Mouse (Mus musculus): Measurements from ENCODE around the gene Bco2. TPM values are rescaled to one million over a fixed set of nuclear protein-coding genes. Genes with fewer than 3 reads are reported as not detected.

The Bco2 gene
- polyA plus RNA-seq, 1 experiment, result 0.09 TPM

GRCm38 (mm10) chr9:50491531-50492045, 63.4 kb downstream of the Bco2 start:
- Histone ChIP-seq H3K27me3 (replicated peaks) (no peaks in the 10 kb centered on the region), H3K4me1 (peaks cover 28% of the 10 kb centered on the region), H3K36me3 (replicated peaks; ENCODE audit: low read length) (no peaks in the 10 kb centered on the region), H3K9me3 (no peaks in the 10 kb centered on the region), H3K4me3 (replicated peaks) (no peak overlapping the region)
- TF ChIP-seq GATA1 (IDR thresholded peaks at IDR 0.05; ENCODE audit: borderline replicate concordance, low read length), result no peak

- Histone ChIP-seq H3K4me1 (peaks cover 21% of the 10 kb centered on the region), H3K36me3 (replicated peaks; ENCODE audit: low read length) (no peaks in the 10 kb centered on the region), H3K9me3 (no peaks in the 10 kb centered on the region), H3K4me3 (replicated peaks) (no peak overlapping the region), H3K27me3 (replicated peaks) (no peaks in the 10 kb centered on the region)
- TF ChIP-seq GATA1 (IDR thresholded peaks at IDR 0.05; ENCODE audit: borderline replicate concordance, low read length), result no peak
These were observed 64.1 kb downstream of the Bco2 start for GRCm38 (mm10) chr9:50490836-50491235.

- Histone ChIP-seq H3K4me3 (replicated peaks) (no peak overlapping the region), H3K9me3 (no peaks in the 10 kb centered on the region), H3K36me3 (replicated peaks; ENCODE audit: low read length) (no peaks in the 10 kb centered on the region), H3K4me1 (peaks cover 13% of the 10 kb centered on the region), H3K27me3 (replicated peaks) (peaks cover 17% of the 10 kb centered on the region)
- TF ChIP-seq GATA1 (IDR thresholded peaks at IDR 0.05; ENCODE audit: borderline replicate concordance, low read length), result no peak
- no peak for TF ChIP-seq FLI1 (IDR thresholded peaks at IDR 0.05; ENCODE audit: low read length)
These were observed 69.5 kb downstream of the Bco2 start for GRCm38 (mm10) chr9:50485521-50485920.

Other genes starting within 250 kb of the Bco2 start
- 40.3 TPM in 1 of 2 replicates, not detected in the other for gene Rpl10-ps3, start 210.2 kb downstream of the Bco2 start, polyA plus RNA-seq (2012; ENCODE audit: insufficient read depth, low replicate concordance)
- not detected in 2 replicates for gene Plet1, start 60.7 kb downstream of the Bco2 start, polyA plus RNA-seq (2012; ENCODE audit: insufficient read depth, low replicate concordance)
- 15.7 TPM in 1 of 2 replicates, not detected in the other for gene Pts, start 26.5 kb downstream of the Bco2 start, polyA plus RNA-seq (2012; ENCODE audit: insufficient read depth, low replicate concordance)
- 2.0 TPM in 1 of 2 replicates, not detected in the other for gene Il18, start 354 bp downstream of the Bco2 start, polyA plus RNA-seq (2012; ENCODE audit: insufficient read depth, low replicate concordance)
- gene Tex12, start 6.1 kb upstream of the Bco2 start, polyA plus RNA-seq (2012; ENCODE audit: insufficient read depth, low replicate concordance), result not detected in 2 replicates
- 6.3 and 16.9 TPM in 2 replicates for gene Sdhd, start 48.6 kb upstream of the Bco2 start, polyA plus RNA-seq (2012; ENCODE audit: insufficient read depth, low replicate concordance)
- gene Timm8b, start 48.7 kb upstream of the Bco2 start, polyA plus RNA-seq (2012; ENCODE audit: insufficient read depth, low replicate concordance), result 8.5 and 23.8 TPM in 2 replicates
- gene Pih1d2, start 62.1 kb upstream of the Bco2 start, polyA plus RNA-seq (2012; ENCODE audit: insufficient read depth, low replicate concordance), result 0.19 TPM in 1 of 2 replicates, not detected in the other
- gene Nkapd1, start 62.3 kb upstream of the Bco2 start, polyA plus RNA-seq (2012; ENCODE audit: insufficient read depth, low replicate concordance), result 2.9 and 3.9 TPM in 2 replicates
- 10.9 and 18.4 TPM in 2 replicates for gene Dlat, start 104.6 kb upstream of the Bco2 start, polyA plus RNA-seq (2012; ENCODE audit: insufficient read depth, low replicate concordance)
- not detected in 2 replicates for gene Dixdc1, start 184.3 kb upstream of the Bco2 start, polyA plus RNA-seq (2012; ENCODE audit: insufficient read depth, low replicate concordance)
- 1.5 TPM in 1 of 2 replicates, not detected in the other for gene 2310030G06Rik, start 191.4 kb upstream of the Bco2 start, polyA plus RNA-seq (2012; ENCODE audit: insufficient read depth, low replicate concordance)
- not detected in 2 replicates for gene Cryab, start 196.1 kb upstream of the Bco2 start, polyA plus RNA-seq (2012; ENCODE audit: insufficient read depth, low replicate concordance)
- not detected in 2 replicates for gene Hspb2, start 197.2 kb upstream of the Bco2 start, polyA plus RNA-seq (2012; ENCODE audit: insufficient read depth, low replicate concordance)
- gene Fdxacb1, start 213.1 kb upstream of the Bco2 start, polyA plus RNA-seq (2012; ENCODE audit: insufficient read depth, low replicate concordance), result 0.38 TPM in 1 of 2 replicates, not detected in the other
- gene Alg9, start 219.8 kb upstream of the Bco2 start, polyA plus RNA-seq (2012; ENCODE audit: insufficient read depth, low replicate concordance), result 2.0 and 9.5 TPM in 2 replicates
- 1.3 and 8.7 TPM in 2 replicates for gene 1110032A03Rik, start 220.3 kb upstream of the Bco2 start, polyA plus RNA-seq (2012; ENCODE audit: insufficient read depth, low replicate concordance)

All from megakaryocyte, embryonic 14.5 days (primary cell).